Mouse (Mus musculus) macrophage (primary cell): ENCODE results near the gene Met. TPM values are rescaled to one million over a fixed set of nuclear protein-coding genes. Genes with fewer than 3 reads are reported as not detected.
A peak's percentile ranks its signal among the peaks of the same experiment; 100 is the strongest.

ENCODE experiments used
- H3K27ac ChIP-seq: fragments of 350-480 bp; formaldehyde crosslinking; 2 replicates; pipeline ENCODE4 v1.9.0; 2021
- H3K36me3 ChIP-seq: fragments of 350-480 bp; formaldehyde crosslinking; 2 replicates; pipeline ENCODE4 v1.9.0; 2021; ENCODE audit errors: inconsistent target
- H3K4me3 ChIP-seq: fragments of 350-480 bp; formaldehyde crosslinking; 2 replicates; pipeline ENCODE4 v1.9.0; 2021; ENCODE audit errors: inconsistent target
- H3K79me2 ChIP-seq: fragments of 350-480 bp; formaldehyde crosslinking; 2 replicates; pipeline ENCODE4 v1.9.0; 2021; ENCODE audit errors: inconsistent target
- WGBS: methylation state at CpG from one replicate; pipeline ENCODE4 v1.1.7; 2026; ENCODE audit warnings: inconsistent platforms; ENCODE audit not compliant: missing documents; 5-methylcytosine and 5-hydroxymethylcytosine counted together
- polyA plus RNA-seq: library from polyadenylated mRNA; stranded (reverse); fragments of 250-400 nt; gene quantifications from 3 replicates; pipeline ENCODE4 v1.2.4, GENCODE M21; 2018; ENCODE audit warnings: inconsistent platforms
- total RNA-seq, 78 experiments: library from RNA; depleted of rRNA; stranded (reverse); fragments of 250-400 nt; gene quantifications; 1 replicate in 9 of 78; 2 replicates in 24 of 78; 3 replicates in 43 of 78; 4 replicates in 2 of 78; pipeline ENCODE4 v1.2.4; 2018; ENCODE audit warnings: inconsistent platforms in 56 of 78

Gene Met
- 100 to 1,000 TPM in 1 of 26 experiments, 10 to 100 TPM in 5, 1 to 10 TPM in 16, under 1 TPM in 4; 0.66 to 104 (median 3.3) TPM for total RNA-seq (2018; cell fraction: chromatin; rRNA removed)
- total RNA-seq (2018; cell fraction: cytosol; rRNA removed), result 10 to 100 TPM in 2 of 26 experiments, 1 to 10 TPM in 23, under 1 TPM in 1; 0.97 to 18.4 (median 3.1) TPM
- total RNA-seq (2018; cell fraction: nucleus; rRNA removed), result 10 to 100 TPM in 7 of 26 experiments, 1 to 10 TPM in 19; 1.6 to 62.2 (median 7.7) TPM
- polyA plus RNA-seq, result 0.79 to 1.2 TPM (median 1.1 TPM) in 3 replicates

DNA sequence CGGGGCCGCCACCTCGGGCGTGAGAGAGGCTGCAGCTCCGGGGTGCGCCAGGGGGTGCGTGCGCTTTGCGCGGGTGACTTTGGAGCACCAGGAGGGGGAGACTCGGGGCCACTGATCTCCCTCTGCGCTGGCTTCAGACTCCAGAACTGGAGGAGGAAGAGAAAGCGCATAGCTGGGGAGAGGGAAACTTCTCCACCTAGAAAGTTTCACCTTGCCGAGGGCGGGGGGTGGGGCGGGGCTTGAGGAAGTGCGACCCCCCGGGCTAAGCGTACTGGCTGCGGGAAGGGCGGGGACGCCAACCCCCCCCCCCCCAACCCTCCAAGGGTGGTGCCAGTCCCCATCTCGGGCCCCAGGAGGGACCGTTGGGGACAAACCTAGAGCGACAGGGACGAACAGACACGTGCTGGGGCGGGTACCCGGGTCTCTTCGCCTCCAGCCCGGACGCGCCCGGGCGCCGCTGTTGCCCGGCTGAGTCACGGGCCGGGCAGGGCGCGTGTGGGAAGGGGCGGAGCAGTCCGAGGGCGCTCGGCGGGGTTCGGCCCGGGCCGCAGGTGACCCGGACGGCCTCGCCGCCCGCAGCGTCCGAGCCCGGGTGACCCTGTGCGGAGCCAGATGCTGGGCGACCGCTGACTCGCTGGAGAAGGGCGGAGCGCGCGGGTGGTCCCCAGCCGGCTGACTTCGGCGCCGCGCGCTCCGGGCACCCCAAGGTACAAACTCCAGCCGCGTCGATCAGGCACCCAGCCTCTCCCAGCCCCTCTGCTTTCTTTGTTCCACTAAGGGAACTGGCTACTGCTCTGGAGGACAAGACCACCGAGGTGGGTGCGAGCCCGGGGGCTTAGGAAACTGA lies at the start of gene Met:
Met (plus strand) TSS at position 367 of the 847 bp plus-strand sequence.
- Histone ChIP-seq H3K36me3 (no peaks in the 10 kb centered on the region), H3K27ac (no peak within 1 kb of the TSS), H3K79me2 (no peaks in the 10 kb centered on the region), H3K4me3 (peak within 1 kb of the TSS; percentile 5; the same call in 1 of the 2 replicates)
- 1% methylated on average over 70 of the region's 78 CpGs for WGBS

DNA sequence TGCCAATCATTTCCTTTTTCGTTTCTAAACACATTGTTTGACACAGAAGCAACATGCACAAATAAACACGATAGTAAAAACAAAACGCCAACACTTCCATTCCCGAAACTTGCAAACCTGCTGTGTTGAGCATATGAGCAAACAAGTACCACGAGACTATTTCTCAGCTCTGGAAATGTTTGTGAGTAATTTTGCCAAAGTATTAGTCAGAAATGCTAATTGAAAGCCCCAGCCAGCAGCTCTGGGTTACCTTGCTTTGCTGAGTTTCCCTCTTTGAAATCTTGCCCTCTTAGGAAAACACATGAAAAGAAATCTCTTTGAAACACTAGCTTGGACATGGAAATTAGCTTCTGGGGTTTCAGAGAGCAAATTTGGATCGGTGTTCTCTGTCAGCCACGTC lies 45.4 kb upstream of the Met start:
- 95% methylated on average over 7 of the region's 7 CpGs for WGBS
- Histone ChIP-seq H3K36me3 (no peaks in the 10 kb centered on the region), H3K27ac (no peak overlapping the region), H3K79me2 (no peaks in the 10 kb centered on the region), H3K4me3 (no peak overlapping the region)

DNA sequence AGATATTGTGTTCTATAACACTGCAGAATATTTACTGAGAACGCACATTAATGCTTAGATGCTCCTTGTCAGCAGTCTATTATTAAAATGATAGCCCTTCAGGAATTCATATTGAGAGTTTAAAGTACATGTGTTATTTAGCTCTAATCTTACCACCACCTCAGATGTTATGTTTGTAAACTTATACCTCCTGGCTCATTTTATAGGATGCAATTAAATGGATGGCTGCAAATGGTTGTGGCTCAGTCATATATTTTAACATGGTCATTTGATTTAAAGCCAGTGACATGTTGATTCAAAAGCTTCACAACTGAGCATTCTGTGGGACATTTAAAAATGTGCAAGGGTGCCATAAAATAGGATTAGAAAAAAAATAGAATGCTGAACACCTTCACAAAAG lies 41.2 kb upstream of the Met start:
- 91% methylated on average over 1 of the region's 1 CpGs for WGBS
- Histone ChIP-seq H3K4me3 (no peak overlapping the region), H3K27ac (no peak overlapping the region), H3K79me2 (no peaks in the 10 kb centered on the region), H3K36me3 (no peaks in the 10 kb centered on the region)

- Histone ChIP-seq H3K4me3 (no peak overlapping the region), H3K79me2 (no peaks in the 10 kb centered on the region), H3K27ac (no peak overlapping the region), H3K36me3 (no peaks in the 10 kb centered on the region)
- 94% methylated on average over 3 of the region's 3 CpGs for WGBS
Observed at GRCm38 (mm10) chr6:17429041-17429440, 34.6 kb upstream of the Met start.

DNA sequence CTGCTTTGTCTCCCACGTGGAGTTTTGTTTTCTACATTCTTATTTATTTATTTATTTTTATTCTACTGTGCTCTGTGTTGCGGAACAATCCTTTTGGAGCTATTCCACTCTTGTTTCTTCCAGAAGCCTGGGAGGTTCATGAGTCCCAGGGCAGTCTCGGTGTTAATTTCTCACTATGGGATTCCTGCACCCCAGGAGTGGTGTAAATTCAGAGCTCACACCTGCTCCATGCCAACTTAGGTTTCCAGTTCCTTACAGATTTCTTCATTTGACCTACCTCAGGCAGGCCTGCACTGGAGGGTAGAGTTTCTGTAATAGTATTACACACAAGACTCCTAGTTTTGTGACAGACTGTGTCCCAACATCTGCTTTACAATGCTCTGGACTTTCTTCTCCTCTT lies 34.0 kb upstream of the Met start:
- no peak overlapping the region for H3K27ac ChIP-seq

GRCm38 (mm10) chr6:17443311-17443710 lies 20.3 kb upstream of the Met start:
- H3K4me3 ChIP-seq, result no peak overlapping the region
- H3K27ac ChIP-seq, result no peak overlapping the region
- H3K79me2 ChIP-seq, result no peaks in the 10 kb centered on the region
- H3K36me3 ChIP-seq, result no peaks in the 10 kb centered on the region
- whole genome bisulfite sequencing, result 100% methylated on average over 4 of the region's 4 CpGs

More for the DNA sequence above, 34.0 kb upstream of the Met start:
- Histone ChIP-seq H3K4me3 (no peak overlapping the region), H3K36me3 (no peaks in the 10 kb centered on the region), H3K79me2 (no peaks in the 10 kb centered on the region)
- 89% methylated on average over 3 of the region's 3 CpGs for WGBS

DNA sequence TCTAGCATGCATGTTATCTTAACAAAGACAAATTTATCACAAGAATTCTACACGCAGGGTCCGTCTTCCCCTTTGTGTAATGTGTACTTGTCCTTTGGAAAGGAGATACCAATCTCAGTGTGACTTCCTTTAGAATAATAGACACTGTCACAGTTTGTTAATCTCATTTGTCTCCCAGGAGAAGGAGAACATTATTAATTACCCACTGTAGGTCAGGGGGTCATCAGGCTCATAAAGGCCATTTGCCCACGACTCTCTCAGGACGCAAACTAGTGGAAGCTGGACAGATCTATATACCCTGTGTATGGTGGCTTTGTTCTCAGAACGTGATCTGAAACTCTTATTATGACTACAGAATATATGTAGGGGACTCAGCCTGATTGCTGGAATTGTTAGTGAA lies 12.3 kb upstream of the Met start:
- Histone ChIP-seq H3K27ac (no peak overlapping the region), H3K36me3 (no peaks in the 10 kb centered on the region), H3K4me3 (no peak overlapping the region), H3K79me2 (no peaks in the 10 kb centered on the region)
- WGBS, result 91% methylated on average over 5 of the region's 5 CpGs

DNA sequence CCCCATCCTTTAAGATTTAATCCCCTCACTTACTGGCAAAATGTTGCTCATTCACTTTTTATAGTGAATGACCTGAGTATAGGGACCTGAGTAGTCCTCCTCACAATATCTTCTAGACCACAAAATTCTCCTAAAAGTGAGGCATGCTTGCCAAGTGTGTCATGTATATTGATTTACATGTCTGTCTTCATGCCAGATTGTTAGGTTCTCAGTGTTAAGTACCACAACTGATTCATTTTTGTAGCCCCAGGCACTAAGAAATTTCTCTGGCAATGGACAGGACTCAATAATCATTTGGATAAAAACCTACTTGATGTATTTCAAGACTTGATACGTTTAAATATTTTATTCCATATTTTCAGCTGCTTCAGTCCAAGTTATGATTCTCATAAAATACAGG lies 8.5 kb upstream of the Met start:
- Histone ChIP-seq H3K79me2 (no peaks in the 10 kb centered on the region), H3K36me3 (no peaks in the 10 kb centered on the region), H3K4me3 (no peak overlapping the region), H3K27ac (no peak overlapping the region)
- 89% methylated on average over 1 of the region's 1 CpGs for WGBS

GRCm38 (mm10) chr6:17459561-17459960 lies 4.0 kb upstream of the Met start:
- Histone ChIP-seq H3K79me2 (no peaks in the 10 kb centered on the region), H3K27ac (no peak overlapping the region), H3K36me3 (no peaks in the 10 kb centered on the region), H3K4me3 (no peak overlapping the region)
- WGBS, result 45% methylated on average over 6 of the region's 6 CpGs

- WGBS, result 91% methylated on average over 7 of the region's 7 CpGs
- Histone ChIP-seq H3K79me2 (no peaks in the 10 kb centered on the region), H3K36me3 (no peaks in the 10 kb centered on the region), H3K27ac (no peak overlapping the region), H3K4me3 (no peak overlapping the region)
Observed at GRCm38 (mm10) chr6:17461435-17461834, 2.2 kb upstream of the Met start.

DNA sequence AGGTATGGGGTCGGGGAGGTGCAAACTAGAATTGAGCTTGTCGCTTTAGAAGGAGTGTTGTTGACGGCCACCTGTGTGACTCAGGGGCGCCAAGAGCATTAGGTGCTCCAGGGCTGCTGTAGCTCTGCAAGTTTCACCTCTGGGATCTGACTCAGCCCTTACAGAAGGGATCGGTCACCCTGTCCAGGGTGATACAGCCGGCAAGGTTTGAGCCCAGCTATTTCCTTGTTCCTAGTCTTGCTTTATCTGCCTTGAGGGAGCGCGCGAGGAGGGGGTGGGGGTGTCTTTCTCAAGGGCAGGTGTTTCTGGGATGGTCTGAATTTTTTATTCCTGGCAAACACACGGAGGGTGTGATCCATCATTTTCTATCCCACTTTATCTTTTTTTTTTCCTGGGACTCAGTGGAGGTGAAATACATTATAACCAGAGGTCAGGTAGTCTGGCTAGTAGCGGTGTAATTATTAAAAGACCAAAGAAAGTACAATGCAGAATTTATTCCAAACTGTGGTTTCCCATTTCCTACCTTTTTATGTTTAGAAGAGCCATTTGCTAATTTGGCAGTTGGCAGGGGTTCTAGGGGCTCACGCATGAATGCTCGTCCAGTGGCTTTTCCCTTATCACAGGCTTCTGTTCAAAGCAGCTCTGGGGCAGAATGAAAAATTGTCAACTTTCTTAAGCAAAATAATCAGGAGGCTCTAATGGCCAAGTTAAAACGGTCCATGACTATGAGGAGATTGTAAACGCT lies 853 bp downstream of the Met start:
- Histone ChIP-seq H3K79me2 (no peaks in the 10 kb centered on the region), H3K27ac (no peak overlapping the region), H3K36me3 (no peaks in the 10 kb centered on the region), H3K4me3 (peak overlapping the region; percentile 4; the same call in 1 of the 2 replicates)
- WGBS, result 34% methylated on average over 15 of the region's 15 CpGs

GRCm38 (mm10) chr6:17466526-17466925 lies 2.9 kb downstream of the Met start:
- H3K79me2 ChIP-seq, result no peaks in the 10 kb centered on the region
- no peaks in the 10 kb centered on the region for H3K36me3 ChIP-seq
- no peak overlapping the region for H3K4me3 ChIP-seq
- WGBS, result 12% methylated on average over 3 of the region's 3 CpGs
- no peak overlapping the region for H3K27ac ChIP-seq

- H3K36me3 ChIP-seq, result no peaks in the 10 kb centered on the region
- 100% methylated on average over 5 of the region's 5 CpGs for WGBS
- no peaks in the 10 kb centered on the region for H3K79me2 ChIP-seq
- no peak overlapping the region for H3K4me3 ChIP-seq
- no peak overlapping the region for H3K27ac ChIP-seq
Observed at GRCm38 (mm10) chr6:17468993-17469392, 5.4 kb downstream of the Met start.

GRCm38 (mm10) chr6:17473128-17473527 lies 9.5 kb downstream of the Met start:
- H3K4me3 ChIP-seq, result no peak overlapping the region
- no peaks in the 10 kb centered on the region for H3K36me3 ChIP-seq
- WGBS, result 94% methylated on average over 3 of the region's 3 CpGs
- no peak overlapping the region for H3K27ac ChIP-seq
- no peaks in the 10 kb centered on the region for H3K79me2 ChIP-seq

DNA sequence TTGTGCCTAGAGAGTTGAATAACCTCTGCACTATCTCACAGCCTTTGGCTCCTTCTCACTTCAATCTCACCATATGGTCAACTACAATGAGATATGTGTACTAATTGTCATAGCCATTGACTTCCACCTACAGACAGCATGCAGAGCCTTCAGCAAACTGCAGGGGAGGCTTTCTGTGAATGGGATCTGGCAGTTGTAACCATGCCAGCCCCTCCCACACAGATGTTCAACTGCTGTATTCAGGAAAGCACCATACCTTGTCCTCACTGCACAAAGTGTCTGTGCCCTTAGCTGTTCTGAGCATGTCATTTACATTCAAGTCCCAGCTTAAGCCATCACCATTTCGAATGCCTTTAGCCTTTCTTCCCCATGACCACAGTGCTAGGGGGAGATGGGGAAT lies 14.2 kb downstream of the Met start:
- no peaks in the 10 kb centered on the region for H3K36me3 ChIP-seq
- H3K4me3 ChIP-seq, result no peak overlapping the region
- no peaks in the 10 kb centered on the region for H3K79me2 ChIP-seq
- no peak overlapping the region for H3K27ac ChIP-seq
- 100% methylated on average over 1 of the region's 1 CpGs for WGBS
